Mouse (Mus musculus) lung, postnatal 0 days (tissue): ENCODE measurements at regions not wholly inside any gene's neighbourhood (a gene's known extent, or its start where the extent isn't known, plus 50 kb on each side); places are given as distances from the start of the nearest gene placed in this dataset.

Source experiments
- ATAC-seq: fragments of 200-750 bp; cut with Nextera tagmentation; 2 replicates; pipeline ENCODE4 v1.8.0; 2017; ENCODE audit warnings: moderate library complexity
- DNase-seq: peaks from one replicate; pipeline ENCODE4 v3.0.0-alpha.2; 2016; ENCODE audit warnings: low spot score
- H3K27ac ChIP-seq: fragments of 300-500 bp; sonication (generic); 2 replicates; pipeline ENCODE4 v1.5.1; 2014; ENCODE audit warnings: antibody characterized with exemption, mild to moderate bottlenecking, low read length, mixed read lengths
- H3K27me3 ChIP-seq: fragments of 300-500 bp; sonication (generic); replicated peaks from 2 replicates; pipeline ENCODE4 v1.6.1; 2014; ENCODE audit warnings: low read length, mixed read lengths; ENCODE audit not compliant: insufficient read depth
- H3K36me3 ChIP-seq: fragments of 300-500 bp; sonication (generic); 2 replicates; pipeline ENCODE4 v1.6.1; 2014; ENCODE audit warnings: low read length, mixed read lengths; ENCODE audit not compliant: insufficient read depth
- H3K4me1 ChIP-seq: fragments of 300-500 bp; sonication (generic); 2 replicates; pipeline ENCODE4 v1.6.1; 2014; ENCODE audit warnings: antibody characterized with exemption, low read depth, low read length, mixed read lengths; ENCODE audit not compliant: insufficient read depth
- H3K4me2 ChIP-seq: fragments of 300-500 bp; sonication (generic); replicated peaks from 2 replicates; pipeline ENCODE4 v1.6.1; 2014; ENCODE audit warnings: low read depth, mild to moderate bottlenecking, low read length, moderate library complexity, mixed read lengths
- H3K4me3 ChIP-seq: fragments of 300-500 bp; sonication (generic); 2 replicates; pipeline ENCODE4 v1.5.1; 2014; ENCODE audit warnings: low read depth, low read length
- H3K9ac ChIP-seq: fragments of 300-500 bp; sonication (generic); replicated peaks from 2 replicates; pipeline ENCODE4 v1.6.1; 2014; ENCODE audit warnings: low read depth, mild to moderate bottlenecking
- H3K9me3 ChIP-seq: fragments of 300-500 bp; sonication (generic); 2 replicates; pipeline ENCODE4 v1.6.1; 2016; ENCODE audit warnings: low read length, mixed read lengths
- CTCF ChIP-seq: IDR thresholded peaks from 2 replicates; pipeline ENCODE4 v1.5.1; 2016; ENCODE audit warnings: antibody characterized with exemption, mild to moderate bottlenecking
- EP300 ChIP-seq: IDR thresholded peaks from 2 replicates; pipeline ENCODE4 v1.6.1; 2016; ENCODE audit warnings: antibody characterized with exemption, mild to moderate bottlenecking, control low read depth
- WGBS: fragments of 180-500 bp; shearing (Covaris S2); extraction: QIAGEN DNeasy Blood & Tissue Kit; methylation state at CpG from one replicate; pipeline ENCODE4 v1.1.7; 2014; 5-methylcytosine and 5-hydroxymethylcytosine counted together

DNA sequence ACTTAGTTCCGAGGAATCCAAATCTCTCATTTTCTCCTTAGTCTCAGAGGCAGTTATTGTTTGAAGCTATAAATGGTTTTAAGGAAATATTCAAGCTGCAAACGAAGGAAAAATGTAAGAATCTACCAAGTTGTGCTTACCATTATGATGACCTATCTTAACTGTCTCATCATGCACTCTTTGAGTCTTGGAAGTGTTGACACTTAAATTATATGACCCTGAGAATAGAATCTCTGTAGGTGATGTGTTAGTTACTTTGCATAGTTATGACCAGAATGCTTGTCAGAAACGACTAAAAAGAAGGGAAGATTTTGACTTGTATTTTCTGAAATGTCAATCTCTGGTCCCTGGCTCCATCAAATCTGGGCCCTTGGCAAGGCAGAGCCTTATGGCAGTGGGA is 582.7 kb upstream of the Rps6ka3 start:
- Histone ChIP-seq H3K4me1 (no peaks in the 10 kb centered on the region), H3K36me3 (no peaks in the 10 kb centered on the region), H3K27me3 (no peaks in the 10 kb centered on the region), H3K4me3 (no peak overlapping the region), H3K9ac (no peak overlapping the region), H3K9me3 (no peaks in the 10 kb centered on the region), H3K27ac (no peak overlapping the region), H3K4me2 (no peak overlapping the region)
- DNase-seq, result no peak
- ATAC-seq, result no peak
- TF ChIP-seq EP300 (no peak), CTCF (no peak)
- WGBS, result 58% methylated on average over 3 of the region's 3 CpGs

DNA sequence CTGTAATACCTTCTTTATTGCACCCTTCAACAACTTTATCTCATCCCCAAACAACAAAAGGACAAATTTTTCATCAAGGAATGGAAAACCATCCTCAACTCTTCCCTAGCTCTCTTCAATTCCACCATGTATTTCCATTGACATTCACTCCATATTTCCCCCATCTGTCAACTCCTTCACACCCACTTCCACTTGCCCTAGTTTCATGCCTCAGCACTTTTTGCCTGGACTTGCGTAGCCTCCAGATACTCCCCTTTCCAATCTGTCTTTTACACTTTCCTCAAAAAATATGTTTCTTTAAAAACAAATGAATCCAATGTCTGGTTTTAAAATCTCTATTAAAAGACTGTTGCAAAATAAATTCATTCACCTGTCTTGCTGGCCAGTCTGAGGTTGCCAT is 577.7 kb upstream of the Rps6ka3 start:
- DNase-seq (no peak), ATAC-seq (no peak)
- TF ChIP-seq EP300 (no peak), CTCF (no peak)
- no peak overlapping the region for H3K9ac ChIP-seq
- no peak overlapping the region for H3K4me3 ChIP-seq
- no peak overlapping the region for H3K4me2 ChIP-seq
- H3K27ac ChIP-seq, result no peak overlapping the region
- no peaks in the 10 kb centered on the region for H3K4me1 ChIP-seq
- 75% methylated on average over 1 of the region's 1 CpGs for WGBS
- H3K36me3 ChIP-seq, result no peaks in the 10 kb centered on the region
- no peaks in the 10 kb centered on the region for H3K9me3 ChIP-seq
- no peaks in the 10 kb centered on the region for H3K27me3 ChIP-seq

DNA sequence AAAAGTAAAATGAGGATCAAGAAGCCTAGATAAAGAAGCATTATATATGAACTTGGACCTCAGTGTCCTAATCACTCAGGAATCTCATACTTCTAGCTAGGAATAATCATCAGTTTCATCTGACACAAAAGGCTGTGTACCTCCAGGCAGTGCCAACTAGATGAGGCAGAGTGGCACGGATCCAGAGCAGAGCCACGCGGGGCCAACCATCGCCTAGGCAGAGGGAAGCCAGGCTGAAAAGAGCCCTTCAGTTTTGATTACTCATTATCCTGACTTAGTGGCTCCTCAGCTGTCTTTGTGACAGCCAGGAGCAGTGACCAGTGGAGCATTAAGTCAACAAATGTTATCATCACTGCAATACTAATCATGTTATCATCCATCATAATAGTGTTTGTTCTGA is 557.9 kb upstream of the Rps6ka3 start:
- Histone ChIP-seq H3K9me3 (no peaks in the 10 kb centered on the region), H3K9ac (no peak overlapping the region), H3K36me3 (no peaks in the 10 kb centered on the region), H3K27ac (no peak overlapping the region), H3K4me1 (no peaks in the 10 kb centered on the region), H3K4me2 (no peak overlapping the region), H3K4me3 (no peak overlapping the region), H3K27me3 (no peaks in the 10 kb centered on the region)
- DNase-seq (no peak), ATAC-seq (no peak)
- WGBS, result 65% methylated on average over 4 of the region's 4 CpGs
- TF ChIP-seq CTCF, result no peak

DNA sequence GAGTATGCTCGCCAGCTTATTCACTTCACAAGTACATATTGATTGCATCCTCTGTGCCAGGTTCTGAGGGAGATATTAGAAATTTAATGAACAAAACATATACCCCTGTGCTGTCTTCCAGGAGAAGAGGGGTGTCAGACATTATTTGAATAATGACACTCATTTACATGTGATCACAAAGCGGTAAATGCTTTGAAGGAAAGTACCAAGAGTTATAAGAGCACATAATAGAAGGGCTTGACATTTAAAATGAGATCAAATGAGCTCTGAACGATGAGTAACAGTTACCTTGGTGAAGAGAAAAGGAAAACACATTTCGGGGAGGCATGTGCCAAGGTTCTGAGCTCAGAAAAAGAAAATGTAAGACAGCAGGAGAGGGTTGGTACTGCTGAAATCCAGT is 553.9 kb upstream of the Rps6ka3 start:
- DNase-seq (no peak), ATAC-seq (no peak)
- H3K4me3 ChIP-seq, result no peak overlapping the region
- no peaks in the 10 kb centered on the region for H3K9me3 ChIP-seq
- H3K4me1 ChIP-seq, result no peaks in the 10 kb centered on the region
- H3K36me3 ChIP-seq, result no peaks in the 10 kb centered on the region
- H3K27ac ChIP-seq, result no peak overlapping the region
- TF ChIP-seq EP300 (no peak), CTCF (no peak)
- H3K4me2 ChIP-seq, result no peak overlapping the region
- WGBS, result 66% methylated on average over 4 of the region's 4 CpGs
- no peak overlapping the region for H3K9ac ChIP-seq
- H3K27me3 ChIP-seq, result no peaks in the 10 kb centered on the region

DNA sequence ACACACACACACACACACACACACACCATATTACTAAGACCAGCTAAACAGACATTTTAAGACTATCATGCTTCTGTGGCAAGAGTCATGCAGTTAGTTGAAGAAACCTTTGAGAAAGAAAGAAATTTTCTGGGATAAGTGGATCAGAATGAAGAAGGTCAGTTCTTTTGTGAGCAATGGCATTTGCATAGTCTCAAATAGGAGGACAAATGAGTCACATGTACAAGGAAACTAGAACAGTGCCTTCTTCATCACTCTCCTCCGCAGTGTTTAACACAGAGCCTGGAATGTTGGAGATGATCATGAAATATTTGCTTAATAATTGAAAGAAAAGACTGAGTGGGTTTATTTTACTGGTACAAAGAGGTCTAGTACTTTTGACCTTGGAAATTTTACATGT is 515.9 kb upstream of the Rps6ka3 start:
- H3K4me3 ChIP-seq, result no peak overlapping the region
- 65% methylated on average over 1 of the region's 1 CpGs for WGBS
- no peak for ATAC-seq

DNA sequence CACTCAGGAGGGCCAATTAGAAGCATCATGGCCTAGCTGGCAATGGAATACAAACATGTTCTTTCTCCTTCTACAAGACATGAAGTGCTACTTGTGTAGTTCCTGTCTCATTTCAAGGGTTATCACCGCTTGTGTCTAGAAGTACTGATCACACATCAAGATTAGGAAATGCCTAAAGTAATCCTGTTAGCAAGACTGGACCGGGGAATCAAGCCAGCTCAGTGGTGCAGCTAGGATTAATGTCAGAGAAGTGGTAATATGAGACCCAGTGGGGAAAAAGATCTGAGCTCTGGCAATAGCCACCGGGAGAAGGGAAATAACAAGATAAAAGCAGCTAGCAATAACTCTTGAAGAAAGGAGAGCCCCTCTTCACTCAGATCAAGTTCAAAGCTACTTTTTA is 506.7 kb upstream of the Rps6ka3 start:
- ATAC-seq (no peak), DNase-seq (no peak)
- H3K9ac ChIP-seq, result no peak overlapping the region
- no peaks in the 10 kb centered on the region for H3K4me1 ChIP-seq
- WGBS, result 28% methylated on average over 3 of the region's 3 CpGs
- no peak for TF ChIP-seq CTCF
- no peak overlapping the region for H3K4me2 ChIP-seq
- H3K4me3 ChIP-seq, result no peak overlapping the region
- H3K27me3 ChIP-seq, result no peaks in the 10 kb centered on the region
- no peaks in the 10 kb centered on the region for H3K9me3 ChIP-seq
- no peak overlapping the region for H3K27ac ChIP-seq
- no peaks in the 10 kb centered on the region for H3K36me3 ChIP-seq

More for the DNA sequence above, 515.9 kb upstream of the Rps6ka3 start:
- Histone ChIP-seq H3K9me3 (no peaks in the 10 kb centered on the region), H3K4me2 (no peak overlapping the region), H3K27ac (no peak overlapping the region), H3K9ac (no peak overlapping the region), H3K27me3 (no peaks in the 10 kb centered on the region), H3K36me3 (no peaks in the 10 kb centered on the region), H3K4me1 (no peaks in the 10 kb centered on the region)
- no peak for DNase-seq
- TF ChIP-seq EP300 (no peak), CTCF (no peak)

DNA sequence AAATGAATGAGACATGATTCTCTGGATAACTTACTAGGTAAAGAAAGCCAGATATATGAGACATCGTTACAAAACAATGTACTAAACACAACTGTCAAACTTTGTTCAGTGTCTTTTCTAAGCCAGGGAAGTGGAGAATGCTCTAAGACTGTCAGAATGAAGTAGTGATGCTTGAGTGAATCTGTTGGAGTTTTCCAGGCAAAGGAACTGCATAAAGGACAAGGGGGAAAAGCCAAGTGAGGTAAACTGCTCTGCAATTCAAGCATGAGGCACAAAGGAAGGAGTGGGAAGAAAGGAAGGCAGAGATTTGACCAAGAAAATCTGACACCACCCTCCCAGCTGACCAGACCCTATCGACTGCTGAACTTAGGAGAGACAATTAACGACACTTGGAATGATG is 500.3 kb upstream of the Rps6ka3 start:
- Histone ChIP-seq H3K4me2 (no peak overlapping the region), H3K4me3 (no peak overlapping the region), H3K27ac (no peak overlapping the region), H3K9me3 (no peaks in the 10 kb centered on the region), H3K9ac (no peak overlapping the region), H3K36me3 (no peaks in the 10 kb centered on the region), H3K27me3 (no peaks in the 10 kb centered on the region), H3K4me1 (no peaks in the 10 kb centered on the region)
- DNase-seq, result no peak
- 67% methylated on average over 3 of the region's 3 CpGs for WGBS
- TF ChIP-seq EP300 (no peak), CTCF (no peak)
- ATAC-seq, result no peak
